Mouse (Mus musculus): Measurements from ENCODE around the gene Fam53a. TPM values are rescaled to one million over a fixed set of nuclear protein-coding genes. Genes with fewer than 3 reads are reported as not detected.
A peak's percentile ranks its signal among the peaks of the same experiment; 100 is the strongest.

The Fam53a gene
- polyA plus RNA-seq, 1 experiment from 2014 or later, result 21.0 TPM

- H3K4me1 ChIP-seq (ENCODE audit: insufficient read depth), result no peaks in the 10 kb centered on the region
- no peak overlapping the region for H3K27ac ChIP-seq (ENCODE audit: low read depth)
- H3K4me2 ChIP-seq (ENCODE audit: low read depth, low read length), result no peak overlapping the region
- no peaks in the 10 kb centered on the region for H3K9me3 ChIP-seq (ENCODE audit: low read length)
- 78% methylated on average over 3 of the region's 3 CpGs for WGBS (ENCODE audit: insufficient replicate concordance)
- TF ChIP-seq EP300 (IDR thresholded peaks at IDR 0.05; ENCODE audit: low read depth) (no peak), CTCF (IDR thresholded peaks at IDR 0.05; ENCODE audit: low read depth) (no peak)
- no peak overlapping the region for H3K4me3 ChIP-seq (ENCODE audit: low read depth, low read length)
- H3K9ac ChIP-seq (replicated peaks), result no peak overlapping the region
- no peaks in the 10 kb centered on the region for H3K27me3 ChIP-seq (ENCODE audit: insufficient read depth, low read length)
- DNase-seq, result no peak
- no peak for ATAC-seq
- peaks cover 53% of the 10 kb centered on the region for H3K36me3 ChIP-seq (replicated peaks; ENCODE audit: insufficient read depth, low read length)
These were observed 8.3 kb upstream of the Fam53a start for GRCm38 (mm10) chr5:33637606-33638350.

GRCm38 (mm10) chr5:33635361-33635760 lies 5.9 kb upstream of the Fam53a start:
- WGBS (ENCODE audit: insufficient replicate concordance), result 74% methylated on average over 3 of the region's 3 CpGs
- Histone ChIP-seq H3K4me3 (ENCODE audit: low read depth, low read length) (no peak overlapping the region), H3K36me3 (replicated peaks; ENCODE audit: insufficient read depth, low read length) (peaks cover 29% of the 10 kb centered on the region), H3K4me1 (ENCODE audit: insufficient read depth) (peaks cover 6% of the 10 kb centered on the region), H3K9me3 (ENCODE audit: low read length) (no peaks in the 10 kb centered on the region), H3K27me3 (ENCODE audit: insufficient read depth, low read length) (no peaks in the 10 kb centered on the region), H3K27ac (ENCODE audit: low read depth) (no peak overlapping the region), H3K4me2 (ENCODE audit: low read depth, low read length) (no peak overlapping the region), H3K9ac (replicated peaks) (no peak overlapping the region)
- ATAC-seq (0 out of 2 replicates have a peak, but pooled peaks have one; percentile 32), DNase-seq (no peak)
- no peak for TF ChIP-seq EP300 (IDR thresholded peaks at IDR 0.05; ENCODE audit: low read depth)

- no peak overlapping the region for H3K9ac ChIP-seq (replicated peaks)
- H3K27ac ChIP-seq (ENCODE audit: low read depth), result no peak overlapping the region
- DNase-seq, result no peak
These were observed 3.1 kb upstream of the Fam53a start for GRCm38 (mm10) chr5:33632526-33632925.

GRCm38 (mm10) chr5:33630615-33631014 lies 1.2 kb upstream of the Fam53a start:
- no peak for ATAC-seq
- DNase-seq, result no peak
- peak overlapping the region; percentile 68 for H3K4me3 ChIP-seq (ENCODE audit: low read depth, low read length)

More at GRCm38 (mm10) chr5:33632526-33632925, 3.1 kb upstream of the Fam53a start:
- Histone ChIP-seq H3K36me3 (replicated peaks; ENCODE audit: insufficient read depth, low read length) (peaks cover 6% of the 10 kb centered on the region), H3K4me1 (ENCODE audit: insufficient read depth) (peaks cover 20% of the 10 kb centered on the region), H3K27me3 (ENCODE audit: insufficient read depth, low read length) (no peaks in the 10 kb centered on the region), H3K4me3 (ENCODE audit: low read depth, low read length) (no peak overlapping the region), H3K4me2 (ENCODE audit: low read depth, low read length) (no peak overlapping the region), H3K9me3 (ENCODE audit: low read length) (no peaks in the 10 kb centered on the region)
- ATAC-seq, result no peak
- TF ChIP-seq CTCF (IDR thresholded peaks at IDR 0.05; ENCODE audit: low read depth) (no peak), EP300 (IDR thresholded peaks at IDR 0.05; ENCODE audit: low read depth) (no peak)
- WGBS (ENCODE audit: insufficient replicate concordance), result 74% methylated on average over 1 of the region's 1 CpGs

GRCm38 (mm10) chr5:33630061-33630460 lies 626 bp upstream of the Fam53a start:
- Histone ChIP-seq H3K27me3 (ENCODE audit: insufficient read depth, low read length) (no peaks in the 10 kb centered on the region), H3K4me1 (ENCODE audit: insufficient read depth) (peaks cover 23% of the 10 kb centered on the region), H3K9me3 (ENCODE audit: low read length) (no peaks in the 10 kb centered on the region), H3K4me3 (ENCODE audit: low read depth, low read length) (peak overlapping the region; percentile 68), H3K36me3 (replicated peaks; ENCODE audit: insufficient read depth, low read length) (no peaks in the 10 kb centered on the region), H3K9ac (replicated peaks) (peak overlapping the region; percentile 59), H3K27ac (ENCODE audit: low read depth) (peak overlapping the region; percentile 75), H3K4me2 (ENCODE audit: low read depth, low read length) (peak overlapping the region; percentile 92)
- ATAC-seq (peak; percentile 37), DNase-seq (peak; percentile 59)
- WGBS (ENCODE audit: insufficient replicate concordance), result 2% methylated on average over 9 of the region's 9 CpGs
- TF ChIP-seq EP300 (IDR thresholded peaks at IDR 0.05; ENCODE audit: low read depth) (no peak), CTCF (IDR thresholded peaks at IDR 0.05; ENCODE audit: low read depth) (0 out of 2 replicates have a peak, but pooled peaks have one; percentile 12)

More at GRCm38 (mm10) chr5:33630615-33631014, 1.2 kb upstream of the Fam53a start:
- no peaks in the 10 kb centered on the region for H3K27me3 ChIP-seq (ENCODE audit: insufficient read depth, low read length)
- no peaks in the 10 kb centered on the region for H3K36me3 ChIP-seq (replicated peaks; ENCODE audit: insufficient read depth, low read length)
- H3K9ac ChIP-seq (replicated peaks), result peak overlapping the region; percentile 59
- peak overlapping the region; percentile 75 for H3K27ac ChIP-seq (ENCODE audit: low read depth)
- WGBS (ENCODE audit: insufficient replicate concordance), result 55% methylated on average over 4 of the region's 4 CpGs
- peak overlapping the region; percentile 92 for H3K4me2 ChIP-seq (ENCODE audit: low read depth, low read length)
- TF ChIP-seq CTCF (IDR thresholded peaks at IDR 0.05; ENCODE audit: low read depth) (no peak), EP300 (IDR thresholded peaks at IDR 0.05; ENCODE audit: low read depth) (no peak)
- no peaks in the 10 kb centered on the region for H3K9me3 ChIP-seq (ENCODE audit: low read length)
- peaks cover 23% of the 10 kb centered on the region for H3K4me1 ChIP-seq (ENCODE audit: insufficient read depth)

GRCm38 (mm10) chr5:33628820-33629300 lies 575 bp downstream of the Fam53a start:
- TF ChIP-seq CTCF (IDR thresholded peaks at IDR 0.05; ENCODE audit: low read depth) (no peak), EP300 (IDR thresholded peaks at IDR 0.05; ENCODE audit: low read depth) (no peak)
- DNase-seq, result peak; percentile 70
- Histone ChIP-seq H3K27me3 (ENCODE audit: insufficient read depth, low read length) (no peaks in the 10 kb centered on the region), H3K9ac (replicated peaks) (peak overlapping the region; percentile 88), H3K4me1 (ENCODE audit: insufficient read depth) (peaks cover 23% of the 10 kb centered on the region), H3K4me3 (ENCODE audit: low read depth, low read length) (peak overlapping the region; percentile 68), H3K27ac (ENCODE audit: low read depth) (peak overlapping the region; percentile 85), H3K9me3 (ENCODE audit: low read length) (no peaks in the 10 kb centered on the region), H3K4me2 (ENCODE audit: low read depth, low read length) (peak overlapping the region; percentile 92), H3K36me3 (replicated peaks; ENCODE audit: insufficient read depth, low read length) (no peaks in the 10 kb centered on the region)
- ATAC-seq, result peak; percentile 33
- WGBS (ENCODE audit: insufficient replicate concordance), result under 1% methylated on average over 24 of the region's 24 CpGs

All from liver, postnatal 0 days (tissue).